Mouse (Mus musculus): ENCODE measurements at regions not wholly inside any gene's neighbourhood (a gene's known extent, or its start where the extent isn't known, plus 50 kb on each side); places are given as distances from the start of the nearest gene placed in this dataset.
"Not testable (repeated sequence)": the region's sequence is repeated elsewhere in the genome, so short reads cannot be mapped to it uniquely, and the experiment has no call there.

DNA sequence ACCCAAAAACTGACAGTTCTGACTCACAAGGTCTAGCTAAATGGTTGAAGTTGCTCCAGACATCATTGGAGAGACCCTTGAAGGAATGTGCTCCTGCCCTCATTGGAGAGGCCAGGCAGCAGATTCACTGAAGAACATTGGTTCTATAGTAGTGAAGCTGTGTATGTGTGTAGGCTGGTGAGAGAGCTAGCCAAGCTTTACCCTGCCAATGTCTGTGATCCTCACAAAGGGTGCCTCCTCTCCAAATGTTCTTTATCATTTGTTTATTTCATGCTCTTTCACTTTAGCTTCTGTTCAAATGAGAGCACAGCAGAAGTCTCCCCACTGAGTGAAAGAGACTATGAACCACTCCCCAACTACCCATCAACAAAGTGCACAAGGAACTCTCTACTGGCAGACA, 195.6 kb upstream of the Ctso start:
- DNase-seq (ENCODE audit: low spot score in 2 of 2): peak; percentile 14 to 19

DNA sequence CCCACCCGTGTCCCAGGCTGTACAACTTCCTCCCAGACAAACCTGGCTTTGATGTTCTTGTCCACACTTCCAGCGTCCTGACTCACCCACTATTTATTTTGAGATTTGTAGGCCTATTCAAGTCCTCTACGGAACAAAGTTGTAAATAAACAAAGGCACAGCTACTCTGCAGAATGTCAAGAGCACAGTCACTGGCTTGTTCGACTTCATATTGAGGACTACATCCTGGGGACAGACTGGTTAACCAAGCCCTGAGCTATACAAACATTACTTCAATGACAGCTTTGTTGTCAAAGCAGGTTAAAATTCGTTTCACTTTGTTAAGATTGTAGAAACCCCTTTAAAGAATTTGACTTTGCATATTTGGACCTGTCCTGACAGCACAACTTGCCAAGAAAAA, 190.3 kb upstream of the Ctso start:
- no peak for DNase-seq (ENCODE audit: low spot score in 2 of 2)

DNA sequence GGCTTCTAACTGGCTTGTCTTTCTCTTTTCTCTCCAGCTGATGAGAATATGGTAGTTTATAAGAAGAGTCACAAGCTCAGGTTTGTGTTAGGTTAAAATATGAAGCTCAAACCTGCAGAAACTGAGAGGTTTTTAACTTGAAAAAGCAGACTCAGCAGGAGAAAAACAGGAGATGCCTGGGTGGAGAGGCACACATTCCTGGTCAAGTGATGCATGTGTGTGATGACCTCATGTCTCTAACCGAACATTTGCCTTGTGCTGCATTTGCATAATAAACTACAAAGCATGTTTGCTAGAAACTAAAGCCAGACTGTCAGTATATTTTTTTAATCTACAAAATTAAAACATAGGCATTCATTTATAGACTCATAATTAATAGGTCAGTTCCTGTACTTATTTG, 182.2 kb upstream of the Ctso start:
- no peak for DNase-seq (ENCODE audit: low spot score in 2 of 2)

DNA sequence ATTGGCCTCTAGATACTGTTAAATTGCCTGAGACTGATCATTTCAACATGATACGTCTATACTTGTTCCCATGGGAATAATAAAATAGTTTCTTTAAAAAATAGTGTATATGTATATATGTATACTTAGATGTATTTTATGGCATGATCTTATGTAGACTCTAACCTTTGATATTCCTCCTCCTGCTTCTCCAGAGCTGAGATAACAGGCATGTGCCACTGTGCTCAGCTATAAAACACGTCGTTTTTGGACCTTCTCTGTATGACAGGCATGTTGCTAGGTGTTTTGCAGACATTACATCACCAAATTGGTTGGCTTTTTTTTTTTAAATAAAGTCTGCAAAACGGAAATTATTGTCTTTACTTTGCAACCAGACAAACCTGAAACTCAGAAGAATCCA, 179.4 kb upstream of the Ctso start:
- no peak for DNase-seq (ENCODE audit: low spot score in 2 of 2)

DNA sequence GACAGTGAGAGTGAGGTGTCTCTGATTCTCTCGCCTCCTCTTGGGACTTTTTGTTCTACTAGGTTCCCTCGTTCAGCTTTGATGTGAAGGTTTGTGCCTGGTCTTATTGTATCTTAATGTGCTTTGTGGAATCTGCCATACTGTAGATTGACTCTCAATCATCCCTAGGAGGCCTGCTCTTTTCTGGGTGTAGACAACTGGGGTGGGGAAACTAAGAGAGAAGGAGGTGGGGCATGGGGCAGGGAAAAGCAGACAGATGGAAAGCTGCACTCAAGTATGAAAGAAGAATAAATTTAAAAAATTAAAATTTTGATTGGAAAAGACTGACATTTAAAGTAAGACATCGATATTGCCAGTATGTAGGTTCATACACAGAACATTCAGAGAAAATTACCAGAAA, 172.0 kb upstream of the Ctso start:
- no peak for DNase-seq (ENCODE audit: low spot score in 2 of 2)

DNA sequence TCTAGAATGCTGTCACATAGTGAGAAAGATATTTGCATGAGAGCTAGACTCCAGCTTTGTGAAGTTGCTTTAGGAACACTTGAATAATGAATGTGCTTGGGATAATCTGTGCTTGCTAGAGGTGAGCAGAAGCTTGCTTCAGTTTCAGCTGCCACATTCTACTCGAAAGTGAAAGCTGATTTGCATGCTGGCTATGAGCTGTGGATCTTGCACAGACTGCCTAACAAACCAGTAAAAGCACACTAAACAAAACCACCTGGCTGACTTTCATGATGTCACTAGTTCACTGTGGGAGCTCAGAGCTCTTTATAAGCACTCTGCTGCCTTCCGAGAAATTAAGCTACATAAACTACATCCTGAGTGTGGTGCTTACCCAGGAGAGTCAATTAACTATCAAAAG, 171.5 kb upstream of the Ctso start:
- no peak for DNase-seq (ENCODE audit: low spot score in 2 of 2)

DNA sequence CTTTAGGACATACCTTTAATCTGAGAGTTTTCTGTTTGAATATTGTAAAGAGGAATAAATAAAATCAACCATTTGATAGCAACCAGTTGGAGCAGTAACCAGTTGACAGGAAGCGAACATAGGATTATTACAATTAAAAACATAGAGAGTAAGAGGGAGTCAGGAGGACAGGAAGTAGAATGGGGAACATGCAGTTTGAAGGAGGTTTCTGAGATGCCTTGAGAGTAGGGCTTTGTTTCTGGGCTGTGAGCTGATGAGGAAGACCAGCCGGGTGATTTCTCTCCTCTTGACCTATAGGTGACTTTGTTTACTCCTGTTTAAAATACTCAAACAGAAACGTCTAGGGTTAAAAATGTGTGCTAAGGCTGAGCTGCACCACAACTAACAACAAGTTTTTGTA, 160.6 kb upstream of the Ctso start:
- DNase-seq (ENCODE audit: low spot score in 2 of 2): no peak

DNA sequence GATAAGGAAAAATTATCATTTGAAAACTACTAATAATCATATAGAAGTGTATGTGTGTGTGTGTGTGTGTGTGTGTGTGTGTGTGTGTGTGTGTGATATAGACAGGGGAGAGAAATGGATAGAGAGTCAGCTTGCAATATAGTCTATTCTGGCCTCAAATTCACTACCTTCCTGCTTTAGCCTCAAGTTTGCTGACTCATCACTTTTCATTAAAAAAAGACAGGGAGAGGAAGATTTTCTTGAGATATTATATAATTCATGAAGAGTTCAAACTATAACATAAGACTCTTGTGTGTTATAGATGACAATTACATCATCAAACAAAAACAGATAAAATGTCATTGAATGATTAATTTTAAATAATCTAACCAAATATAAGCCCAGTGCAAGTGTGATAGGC, 159.4 kb upstream of the Ctso start:
- DNase-seq (ENCODE audit: low spot score in 2 of 2): no peak

DNA sequence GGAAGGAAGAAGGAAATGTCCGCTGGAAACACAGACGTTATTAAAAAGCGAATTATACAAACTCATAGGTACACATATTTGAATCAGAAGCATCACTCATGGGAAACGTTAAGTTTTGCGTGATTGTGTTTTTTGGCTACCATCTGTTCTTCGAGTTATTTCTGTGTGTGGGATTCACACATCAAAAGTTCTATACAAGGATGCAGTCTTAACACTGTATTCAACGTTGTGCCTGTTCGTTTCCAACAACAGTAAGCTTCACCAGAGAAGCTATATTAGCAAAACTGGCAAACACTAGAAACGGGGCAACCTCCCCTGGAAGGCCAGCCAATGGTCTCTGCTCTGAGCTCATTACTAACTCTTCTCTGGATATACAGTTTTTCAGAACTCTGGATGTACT, 150.3 kb upstream of the Ctso start:
- DNase-seq (ENCODE audit: low spot score in 2 of 2): no peak

DNA sequence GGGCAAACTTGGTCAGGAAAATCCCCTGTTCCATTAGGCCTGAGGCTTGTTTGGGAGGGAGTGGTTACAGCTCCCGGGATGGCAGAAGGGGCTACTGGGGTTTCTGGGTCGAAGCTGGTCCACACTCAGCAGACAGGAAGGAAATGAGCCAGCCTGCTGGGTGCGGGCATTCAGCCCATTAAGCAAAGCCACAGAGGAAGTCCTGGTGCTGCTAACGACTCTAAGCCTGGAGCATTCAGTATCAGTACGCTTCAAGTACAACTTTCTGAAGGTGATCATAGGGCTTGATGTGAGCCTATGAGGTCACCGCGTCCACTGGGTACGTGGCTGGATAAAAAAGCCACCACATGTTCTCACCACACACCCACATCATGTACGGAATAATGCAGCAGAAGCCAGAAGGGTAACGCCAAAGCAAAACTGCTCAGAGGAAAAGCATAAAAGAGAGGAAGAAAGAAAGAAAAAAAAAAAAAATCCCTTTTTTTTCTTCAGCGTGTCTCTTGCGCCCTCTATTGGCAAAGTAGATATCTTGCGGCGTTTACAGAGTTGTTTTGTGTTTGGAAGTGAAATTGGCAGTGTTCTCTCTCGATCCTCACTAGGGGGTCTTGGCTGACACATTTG, 149.4 kb upstream of the Ctso start:
- peak; percentile 31 to 39 for DNase-seq (ENCODE audit: low spot score in 2 of 2)

DNA sequence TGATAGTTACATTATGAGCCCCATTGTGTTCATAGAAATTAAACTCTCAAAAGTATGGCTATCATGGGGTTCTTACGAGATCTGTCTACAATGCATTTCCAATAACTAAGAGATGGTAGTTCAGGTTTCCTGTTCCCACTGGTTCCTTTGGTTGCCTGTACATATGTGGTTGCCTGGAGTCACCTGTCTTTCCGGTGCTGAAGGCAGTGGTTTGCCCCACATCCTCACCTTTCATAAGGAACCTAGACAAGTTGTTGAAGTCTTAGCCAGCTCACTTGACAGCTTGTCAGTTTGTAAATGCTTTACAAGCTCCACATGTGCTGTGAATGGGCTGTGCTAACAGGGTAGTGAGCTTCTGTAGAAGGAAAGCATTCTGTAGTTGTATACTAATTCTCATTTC, 143.5 kb upstream of the Ctso start:
- no peak for DNase-seq (ENCODE audit: low spot score in 2 of 2)

DNA sequence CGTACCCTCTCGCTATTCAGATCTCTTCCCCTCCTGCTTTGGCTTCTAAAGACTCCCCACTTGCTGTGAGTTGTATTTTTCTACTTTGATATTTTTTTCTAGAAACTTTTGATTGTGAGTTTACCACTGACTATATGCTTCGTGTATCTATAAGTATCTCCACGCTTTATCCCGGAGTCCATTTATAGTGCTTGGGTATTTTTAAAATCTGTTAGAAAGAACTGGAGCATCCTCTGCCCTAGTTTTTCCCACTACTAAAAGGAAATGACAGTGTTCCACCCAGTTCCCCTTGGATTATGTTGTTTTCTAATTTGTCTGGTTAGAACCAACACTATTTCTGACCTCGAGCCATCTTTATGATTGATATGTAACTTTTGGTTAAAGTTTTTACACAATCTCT, 142.7 kb upstream of the Ctso start:
- DNase-seq (ENCODE audit: low spot score in 2 of 2): no peak

DNA sequence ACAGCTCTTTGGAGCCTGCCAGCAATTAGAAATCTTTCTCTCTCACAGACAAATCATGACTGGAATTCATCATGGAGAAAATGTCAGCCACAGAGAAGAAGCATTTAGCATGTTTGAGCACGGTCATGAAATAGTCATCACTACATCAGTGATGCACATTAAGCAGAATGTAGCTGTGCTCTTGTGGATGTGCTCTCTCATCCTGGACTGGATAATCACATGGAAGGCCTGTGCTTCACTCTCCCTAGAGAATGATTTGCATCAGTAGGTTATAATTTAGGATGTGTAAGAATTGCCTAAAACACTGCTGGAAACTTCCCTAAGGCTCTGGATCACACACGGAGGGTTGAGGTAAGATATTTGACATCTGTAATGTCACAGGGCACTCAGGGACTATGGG, 130.3 kb upstream of the Ctso start:
- DNase-seq (ENCODE audit: low spot score in 2 of 2): no peak

DNA sequence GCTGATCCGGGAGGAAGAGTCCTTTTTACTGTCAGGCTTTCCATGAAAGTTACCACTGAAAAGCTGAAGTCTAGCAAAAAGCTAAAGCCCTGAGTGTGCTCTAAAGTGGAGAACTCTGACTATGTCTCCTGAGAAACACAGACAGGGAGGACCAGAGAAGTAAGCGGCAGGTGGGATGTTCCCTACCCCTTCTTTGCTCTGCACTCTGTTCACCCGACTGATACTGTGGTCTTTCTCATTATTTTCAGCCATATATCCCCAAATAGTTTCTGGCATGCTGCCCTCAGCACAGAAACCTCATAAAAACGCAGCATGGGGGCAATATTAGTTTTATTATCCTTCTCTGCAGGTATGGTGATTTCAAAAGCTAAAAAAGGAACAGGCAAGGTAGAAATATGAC, 126.7 kb upstream of the Ctso start:
- DNase-seq (ENCODE audit: low spot score in 2 of 2): no peak

DNA sequence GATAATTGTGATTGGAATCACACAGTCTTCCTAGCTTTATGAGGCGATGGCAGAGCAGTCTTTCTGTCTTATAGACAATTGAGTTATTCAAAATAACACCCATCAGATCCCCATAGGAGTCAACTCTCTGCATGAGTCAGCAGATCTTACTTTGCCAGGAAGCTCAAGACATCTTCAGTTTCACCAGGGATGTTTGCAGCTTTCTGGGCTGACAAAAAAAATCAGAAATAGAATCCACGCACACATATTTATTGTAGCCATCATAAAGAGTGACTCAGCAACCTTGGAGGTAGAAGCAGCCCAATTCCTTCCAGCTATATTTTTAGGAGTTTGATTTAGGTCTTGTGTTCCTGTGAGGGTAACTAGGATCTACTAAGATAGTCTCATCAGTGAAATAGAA, 122.8 kb upstream of the Ctso start:
- DNase-seq (ENCODE audit: low spot score in 2 of 2): no peak

DNA sequence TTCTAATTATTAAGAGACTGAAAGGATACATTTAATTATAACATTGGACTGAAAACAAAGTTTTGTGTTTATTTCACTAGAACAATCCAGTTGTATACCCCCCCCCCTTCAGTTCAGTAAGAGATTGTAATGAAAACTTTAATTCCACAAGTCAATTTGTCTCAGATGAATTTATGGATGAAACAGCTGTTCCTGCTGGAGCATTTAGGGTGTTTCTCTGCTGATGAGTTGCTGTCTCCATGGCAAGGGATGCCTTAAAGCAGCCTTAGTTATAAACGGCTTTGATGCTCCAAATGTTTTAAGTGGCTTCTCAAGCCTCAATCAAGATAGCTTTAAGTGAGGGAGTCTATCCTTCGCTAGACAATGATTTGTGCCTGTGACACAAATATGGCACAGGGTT, 112.1 kb upstream of the Ctso start:
- no peak for DNase-seq (ENCODE audit: low spot score in 2 of 2)

DNA sequence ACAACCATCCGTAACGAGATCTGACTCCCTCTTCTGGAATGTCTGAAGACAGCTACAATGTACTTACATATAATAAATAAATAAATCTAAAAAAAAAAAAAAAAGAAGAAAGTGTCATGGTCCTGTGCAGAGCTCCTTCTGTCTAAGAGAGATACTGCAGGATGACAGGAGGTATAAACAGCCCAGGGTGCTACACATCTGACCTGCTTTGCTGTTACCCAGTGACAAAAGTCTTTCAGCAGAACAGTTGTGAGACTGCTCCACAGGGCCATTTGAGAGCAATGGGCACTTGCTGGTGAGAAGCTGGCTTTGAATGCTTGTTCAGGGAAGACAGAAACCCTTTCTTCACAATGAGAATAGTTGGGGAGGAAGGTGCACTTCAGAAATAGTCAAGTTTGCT, 102.9 kb upstream of the Ctso start:
- no peak for DNase-seq (ENCODE audit: low spot score in 2 of 2)

DNA sequence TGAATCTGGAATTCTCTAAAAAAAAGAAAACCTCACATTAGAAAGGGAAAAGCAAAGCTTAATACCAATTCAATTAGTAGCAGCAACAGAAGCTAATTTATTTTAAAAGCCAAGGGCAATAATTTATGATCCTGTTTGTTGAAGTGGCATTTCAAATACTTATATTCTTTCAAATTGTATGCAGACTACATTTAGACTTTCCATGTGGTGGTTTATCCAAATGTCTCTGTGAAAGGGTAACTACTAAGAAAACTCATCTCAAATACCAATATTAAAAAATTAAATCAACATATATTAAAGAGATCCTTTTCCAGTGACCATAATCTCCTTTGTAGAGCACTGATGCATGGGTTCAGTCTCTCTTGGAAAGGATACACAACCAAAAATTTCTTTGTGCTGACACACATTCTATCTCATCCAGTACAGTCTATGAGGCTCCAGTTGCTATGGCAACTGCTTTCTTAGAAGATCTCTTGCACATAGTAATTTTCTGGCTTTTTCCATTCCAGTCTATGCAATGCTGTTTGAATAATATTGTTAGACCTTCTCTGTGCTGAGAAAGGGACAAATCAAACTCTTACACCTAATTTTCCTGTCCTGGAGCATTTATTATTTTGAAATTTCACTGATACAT, 102.3 kb upstream of the Ctso start:
- peak in 1 of 2 experiments; percentile 6 for DNase-seq (ENCODE audit: low spot score in 2 of 2)

DNA sequence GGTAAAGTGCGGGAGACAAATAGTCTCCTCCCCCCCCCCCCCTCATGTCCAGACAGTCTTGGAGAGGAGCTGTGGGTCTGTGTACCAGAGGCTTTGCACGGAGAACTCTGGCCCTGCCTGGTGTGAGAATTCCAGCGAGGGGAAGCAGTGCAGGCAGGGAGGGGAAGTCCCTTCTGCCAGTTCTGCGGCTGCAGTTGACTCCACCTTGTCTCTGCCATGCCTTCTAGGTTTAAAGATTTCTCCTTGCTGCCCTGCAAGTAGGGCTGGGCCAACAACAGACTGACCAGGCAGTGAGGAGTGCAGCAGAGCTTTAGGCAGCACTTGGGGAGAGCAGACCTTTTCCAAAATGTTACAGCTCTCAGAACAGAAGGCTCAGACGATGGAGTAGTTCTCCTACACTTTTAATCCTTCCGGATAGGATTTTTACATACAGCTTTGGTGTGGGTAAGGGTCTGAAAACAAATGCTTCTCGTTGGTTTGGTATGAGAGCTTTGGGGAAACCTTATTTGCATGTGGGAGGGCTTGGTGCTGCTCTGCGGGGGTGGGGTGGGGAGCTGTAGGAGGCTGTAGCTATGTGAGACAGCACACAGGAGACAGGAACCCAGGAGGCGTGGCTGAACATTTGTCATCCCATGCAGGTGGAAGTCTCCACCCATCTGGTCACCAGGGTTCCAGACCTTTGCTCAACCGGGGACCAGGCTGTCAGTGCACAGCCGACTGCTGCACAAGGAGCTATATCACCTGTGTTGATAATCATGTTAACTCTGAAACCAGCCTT, 96.8 kb upstream of the Ctso start:
- no peak for DNase-seq (ENCODE audit: low spot score in 2 of 2)

DNA sequence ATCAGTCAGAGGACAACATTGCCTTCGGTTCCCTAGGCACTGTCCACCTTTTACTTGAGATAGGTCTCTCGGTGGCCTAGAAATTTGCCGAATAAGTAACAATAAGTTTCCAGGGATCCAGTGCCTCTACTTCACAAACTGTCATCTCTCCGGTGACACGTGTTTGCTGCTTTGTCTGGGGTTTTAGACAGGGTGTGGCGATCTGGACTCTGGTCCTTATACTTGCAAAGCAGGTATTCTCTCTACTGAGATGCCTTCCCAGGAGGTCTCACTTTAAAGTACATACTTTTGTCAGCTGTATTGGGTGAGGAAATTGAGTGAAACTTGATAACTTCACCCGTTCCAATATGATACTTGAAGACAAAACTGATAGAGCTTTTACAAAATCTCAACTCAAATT, 95.9 kb upstream of the Ctso start:
- DNase-seq (ENCODE audit: low spot score in 2 of 2): no peak

DNA sequence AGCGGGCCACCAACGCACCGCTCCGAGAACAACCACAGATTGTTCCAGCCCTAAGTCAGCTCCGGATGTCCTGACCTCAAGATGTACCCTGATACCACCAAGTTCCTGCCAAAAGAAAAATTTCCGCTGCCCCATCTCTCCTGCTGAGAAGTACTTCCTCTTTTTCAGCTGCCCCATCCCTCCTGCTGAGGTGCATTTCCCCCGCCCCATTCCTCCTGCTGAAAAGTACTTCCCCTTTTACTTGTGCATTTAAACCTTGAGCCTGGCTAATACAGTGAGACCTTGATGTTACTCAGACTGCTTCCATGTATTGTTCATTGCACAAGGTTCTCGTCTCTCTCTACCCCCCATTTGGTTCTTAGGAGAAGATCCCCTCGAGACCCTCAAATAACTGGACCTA, 94.3 kb upstream of the Ctso start:
- not testable (repeated sequence) for DNase-seq (ENCODE audit: low spot score in 2 of 2)

DNA sequence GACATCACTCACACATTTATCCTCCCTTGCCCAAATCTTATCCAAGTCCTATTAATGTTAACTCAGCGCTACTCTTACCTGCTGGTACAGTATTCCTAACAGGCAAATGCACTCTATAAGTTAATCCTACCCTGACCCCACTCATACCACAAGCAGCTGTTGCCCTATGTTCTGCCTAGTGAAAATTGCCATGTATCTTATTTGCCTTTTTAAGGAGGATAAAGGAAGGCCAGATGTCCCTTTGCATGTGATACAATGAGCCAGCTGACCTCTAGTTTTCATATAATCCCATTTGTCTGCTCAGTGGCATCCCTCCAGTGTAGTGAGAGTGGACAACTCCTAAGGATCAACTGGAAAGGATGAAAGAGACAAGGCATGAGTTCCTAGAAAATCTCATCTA, 67.9 kb upstream of the Ctso start:
- DNase-seq (ENCODE audit: low spot score in 2 of 2): no peak
